In the genomic region with DNA sequence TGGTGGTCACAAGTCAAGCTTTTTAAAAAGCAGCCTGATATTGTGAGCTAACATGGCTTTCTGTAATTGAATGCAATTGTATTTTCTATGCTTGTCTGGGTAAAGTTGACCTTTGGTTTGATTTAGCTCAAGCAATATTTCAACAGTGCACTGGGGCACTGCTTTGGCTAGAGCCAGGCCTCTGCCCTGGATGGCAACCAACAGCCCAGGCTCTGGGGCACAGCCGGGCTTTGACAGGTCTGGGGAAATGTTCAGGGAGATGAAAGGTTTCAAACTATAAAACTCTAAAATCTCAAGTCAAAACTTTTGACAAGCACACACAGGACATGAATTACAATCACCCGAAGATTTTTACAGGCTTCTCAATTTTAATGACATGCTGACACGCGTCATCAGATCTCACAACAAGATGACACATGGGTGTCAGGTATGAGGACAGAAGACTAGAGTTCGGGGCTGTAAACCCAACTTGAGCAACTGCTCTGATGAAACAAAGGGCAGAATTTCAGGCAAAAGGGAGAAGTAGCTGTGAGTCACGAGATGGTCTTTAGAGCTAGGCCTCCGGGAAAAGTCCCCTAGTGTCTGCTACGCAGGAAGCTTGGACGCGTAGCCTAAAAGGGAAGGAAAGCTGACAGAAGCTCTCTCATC, we compare ENCODE assay signal across 17 mouse cellular contexts. TPM values are rescaled to one million over a fixed set of nuclear protein-coding genes. Genes with fewer than 3 reads are reported as not detected.
A peak's percentile ranks its signal among the peaks of the same experiment; 100 is the strongest.
DNase-seq lines count a peak whose midpoint lies in the region; ATAC-seq lines count a peak whose summit lies in the region.
"Had no signal": no experiment of that assay in that cellular context is flagged by ENCODE, and none has a peak within 500 bp of the region (broad histone marks: within the 10 kb centered on the region; RNA-seq: fewer than 3 reads in every experiment).

No protein-coding gene starts in this region.

- H3K4me3 ChIP-seq in heart, embryonic 12.5 days = no peak overlapping the region
- H3K4me3 ChIP-seq in hindbrain, embryonic 16.5 days (ENCODE audit: low read length) = no peak overlapping the region
- H3K4me3 ChIP-seq: embryonic facial prominence, embryonic 10.5 days; forebrain, embryonic 10.5 days; hindbrain, embryonic 15.5 days; midbrain, embryonic 13.5 days; neural tube, embryonic 12.5 days had no signal

- H3K36me3 ChIP-seq in heart, embryonic 12.5 days = no peaks in the 10 kb centered on the region
- H3K36me3 ChIP-seq in hindbrain, embryonic 16.5 days (ENCODE audit: control insufficient read depth, insufficient read depth, low read length) = no peaks in the 10 kb centered on the region
- H3K36me3 ChIP-seq: embryonic facial prominence, embryonic 10.5 days; forebrain, embryonic 10.5 days; hindbrain, embryonic 15.5 days; midbrain, embryonic 13.5 days; neural tube, embryonic 12.5 days had no signal

- peak; percentile 94 for DNase-seq in heart, adult 11 months
- peak; percentile 16 for DNase-seq in 416B (ENCODE audit: low read depth)
- DNase-seq in brain, adult 2 months (ENCODE audit: low read depth, low spot score) = peak; percentile 38
- DNase-seq in cerebellum, adult 18-20 months = no peak
- DNase-seq in gastrocnemius, postnatal 36 days = no peak
- DNase-seq: cerebellum, adult 9-11 months; kidney, adult 9 months; retina, postnatal 1 day had no signal

- no peak for ATAC-seq in heart, embryonic 12.5 days (ENCODE audit: insufficient number of reproducible peaks, low FRiP score)
- peak; percentile 67 for ATAC-seq in megakaryocyte, adult 5-6 weeks (ENCODE audit: poor library complexity, severe bottlenecking)
- ATAC-seq in hindbrain, embryonic 16.5 days = no peak
- ATAC-seq: midbrain, embryonic 13.5 days had no signal

- no peaks in the 10 kb centered on the region for H3K9me3 ChIP-seq in heart, embryonic 12.5 days (replicated peaks)
- H3K9me3 ChIP-seq in hindbrain, embryonic 16.5 days (ENCODE audit: control insufficient read depth, low read length) = no peaks in the 10 kb centered on the region
- H3K9me3 ChIP-seq: embryonic facial prominence, embryonic 10.5 days; forebrain, embryonic 10.5 days; hindbrain, embryonic 15.5 days; midbrain, embryonic 13.5 days; neural tube, embryonic 12.5 days had no signal

- no peak overlapping the region for H3K4me2 ChIP-seq in heart, embryonic 12.5 days
- H3K4me2 ChIP-seq in hindbrain, embryonic 16.5 days (ENCODE audit: low read length) = no peak overlapping the region
- H3K4me2 ChIP-seq: hindbrain, embryonic 15.5 days; midbrain, embryonic 13.5 days; neural tube, embryonic 12.5 days had no signal

- H3K27ac ChIP-seq in heart, embryonic 12.5 days (ENCODE audit: poor library complexity, severe bottlenecking) = no peak overlapping the region
- H3K27ac ChIP-seq in hindbrain, embryonic 16.5 days (ENCODE audit: low read depth, low read length) = no peak overlapping the region
- H3K27ac ChIP-seq: embryonic facial prominence, embryonic 10.5 days; forebrain, embryonic 10.5 days; hindbrain, embryonic 15.5 days; liver, embryonic 14.5 days; midbrain, embryonic 13.5 days; neural tube, embryonic 12.5 days had no signal

- peaks cover 17% of the 10 kb centered on the region for H3K4me1 ChIP-seq in heart, embryonic 12.5 days (replicated peaks)
- no peaks in the 10 kb centered on the region; the same call in 1 of the 2 replicates for H3K4me1 ChIP-seq in hindbrain, embryonic 16.5 days (ENCODE audit: control insufficient read depth, insufficient read depth, low read depth, low read length)
- H3K4me1 ChIP-seq: neural tube, embryonic 12.5 days had no signal

- 86% methylated on average over 10 of the region's 10 CpGs for WGBS in heart, embryonic 12.5 days
- WGBS in hindbrain, embryonic 16.5 days = 83% methylated on average over 10 of the region's 10 CpGs

- no peak overlapping the region for H3K9ac ChIP-seq in heart, embryonic 12.5 days
- no peak overlapping the region for H3K9ac ChIP-seq in hindbrain, embryonic 16.5 days (ENCODE audit: low read depth, low read length)
- H3K9ac ChIP-seq: hindbrain, embryonic 15.5 days; liver, embryonic 14.5 days; midbrain, embryonic 13.5 days; neural tube, embryonic 12.5 days had no signal

- intact Hi-C loops in gastrocnemius, postnatal 36 days (cut with DNase I) = no loop called here

- no peaks in the 10 kb centered on the region for H3K27me3 ChIP-seq in heart, embryonic 12.5 days (replicated peaks)
- no peaks in the 10 kb centered on the region for H3K27me3 ChIP-seq in hindbrain, embryonic 16.5 days (replicated peaks; ENCODE audit: control insufficient read depth, insufficient read depth, low read length)
- H3K27me3 ChIP-seq: hindbrain, embryonic 15.5 days; midbrain, embryonic 13.5 days; neural tube, embryonic 12.5 days had no signal

RNA-seq across cellular contexts. Expression of a gene that starts 39.5 kb away (rescaled TPM):
- polyA plus RNA-seq in heart, embryonic 12.5 days (2016; fragmentation: Nextera tagmentation; extraction: Ambion mirVana) = 3.8 and 4.0 TPM in 2 replicates
- 1.2 and 1.8 TPM in 2 replicates for total RNA-seq in megakaryocyte, adult 5-6 weeks (2015)
- 2.5 and 3.4 TPM in 2 replicates for total RNA-seq in megakaryocyte, adult 5-6 weeks (2017)
- 9.4 and 10.0 TPM in 2 replicates for polyA plus RNA-seq in hindbrain, embryonic 16.5 days (2015; fragmentation: Nextera tagmentation; extraction: Ambion mirVana)
- total RNA-seq in gastrocnemius, postnatal 36 days (2021) = 1 to 10 TPM; 6.3 to 7.2 TPM

Comparison
In these comparisons a context has a peak if more than half of its experiments do, and no peak if none do; other contexts are left out.
1. DNase-seq: peak in heart, adult 11 months (single experiment), 416B (single experiment) and brain, adult 2 months (single experiment); none in cerebellum, adult 18-20 months (0 of 2) and gastrocnemius, postnatal 36 days (0 of 2).